Mouse (Mus musculus) ES-E14 (cell line): Measurements from ENCODE around the gene Katnal1.

ENCODE experiments used
- CHD2 ChIP-seq: IDR thresholded peaks from 2 replicates; pipeline ENCODE4 v1.6.1; 2014; ENCODE audit warnings: mild to moderate bottlenecking, low read depth, low read length, inconsistent platforms
- HCFC1 ChIP-seq: IDR thresholded peaks from 2 replicates; pipeline ENCODE4 v1.6.1; 2012; ENCODE audit warnings: low read length, inconsistent platforms, borderline replicate concordance; ENCODE audit not compliant: insufficient read depth
- ZC3H11A ChIP-seq: IDR thresholded peaks from 2 replicates; pipeline ENCODE4 v1.6.1; 2012; ENCODE audit warnings: low read depth, mild to moderate bottlenecking, inconsistent platforms, low read length, borderline replicate concordance
- ZNF384 ChIP-seq: IDR thresholded peaks from 2 replicates; pipeline ENCODE4 v1.6.1; 2012; ENCODE audit warnings: low read depth, low read length, inconsistent platforms

- no peak for TF ChIP-seq HCFC1
- no peak for TF ChIP-seq ZNF384
- TF ChIP-seq CHD2 = no peak
- TF ChIP-seq ZC3H11A = no peak
These were observed 2.2 kb upstream of the Katnal1 start for GRCm38 (mm10) chr5:148931301-148931700.
